Mouse (Mus musculus): ENCODE results near the gene Elovl1.

Elovl1 gene

GRCm38 (mm10) chr4:118427768-118428451 lies at the start of gene Elovl1:
Gene Elovl1, plus strand, starts transcription at chr4:118428093.
- DNase-seq = peak; percentile 72 to 74

DNA sequence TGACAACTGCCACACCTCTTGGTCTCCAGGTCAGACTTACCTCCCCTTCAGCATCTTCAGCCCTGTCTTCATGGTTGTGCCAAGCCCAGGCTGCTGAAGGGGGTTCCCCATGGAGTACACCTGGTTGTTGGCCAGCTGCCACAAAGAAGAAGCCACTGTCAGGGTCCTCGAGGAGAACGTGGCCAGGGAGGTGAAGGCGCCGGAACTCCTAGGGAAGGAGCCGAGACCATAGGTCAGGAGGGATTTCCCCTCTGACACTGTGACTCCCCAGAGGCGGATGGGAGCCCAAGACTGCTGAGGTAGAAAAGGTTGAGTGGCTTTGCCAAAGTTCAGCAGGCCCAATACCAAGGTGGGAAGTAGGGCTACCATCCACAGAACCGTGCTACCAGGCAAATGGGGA lies 44.6 kb upstream of the Elovl1 start:
- DNase-seq = no peak

- no peak for DNase-seq
Observed at GRCm38 (mm10) chr4:118387316-118387715, 40.6 kb upstream of the Elovl1 start.

DNA sequence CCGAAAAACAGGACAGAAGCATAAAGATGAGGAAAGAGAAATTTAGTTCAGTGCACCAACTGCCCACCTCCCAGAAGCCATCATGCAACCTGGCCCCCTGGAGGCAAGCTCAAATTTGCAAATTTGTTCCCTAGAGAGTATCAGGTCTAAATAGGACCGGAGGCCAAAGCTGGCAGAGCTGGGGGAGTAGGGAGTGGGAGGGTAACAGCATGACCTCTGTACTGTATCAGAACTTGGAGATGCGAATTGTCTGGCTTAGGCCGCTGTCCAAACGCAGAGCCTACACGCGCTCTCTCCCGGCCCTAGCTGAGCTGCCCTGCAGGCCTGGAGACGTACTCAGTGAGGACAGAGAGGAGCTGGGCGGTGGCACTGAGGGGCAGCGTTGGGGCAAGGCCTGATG lies 37.7 kb upstream of the Elovl1 start:
- DNase-seq = no peak

DNA sequence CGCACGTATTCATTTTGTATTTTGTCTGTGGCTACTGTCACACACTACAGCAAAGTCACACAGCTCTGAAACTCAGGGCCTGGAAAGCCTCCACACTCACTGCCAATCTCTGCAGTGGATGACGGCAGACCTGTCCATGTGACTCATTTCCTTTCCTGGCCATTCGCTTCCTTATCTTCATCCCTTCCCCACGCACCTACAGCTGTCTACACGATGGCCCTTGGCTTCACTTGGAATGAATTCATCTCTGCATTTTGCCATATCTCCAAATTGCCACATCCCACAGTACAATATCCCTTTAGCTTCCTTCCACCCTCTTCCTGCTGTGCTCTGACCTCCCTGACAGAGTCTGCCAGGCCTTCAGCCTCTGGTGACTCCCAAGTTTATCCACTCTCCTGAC lies 33.4 kb upstream of the Elovl1 start:
- DNase-seq = no peak

GRCm38 (mm10) chr4:118395289-118395688 lies 32.6 kb upstream of the Elovl1 start:
- DNase-seq = no peak

GRCm38 (mm10) chr4:118396433-118396832 lies 31.5 kb upstream of the Elovl1 start:
- no peak for DNase-seq

GRCm38 (mm10) chr4:118398400-118398799 lies 29.5 kb upstream of the Elovl1 start:
- DNase-seq = no peak

DNA sequence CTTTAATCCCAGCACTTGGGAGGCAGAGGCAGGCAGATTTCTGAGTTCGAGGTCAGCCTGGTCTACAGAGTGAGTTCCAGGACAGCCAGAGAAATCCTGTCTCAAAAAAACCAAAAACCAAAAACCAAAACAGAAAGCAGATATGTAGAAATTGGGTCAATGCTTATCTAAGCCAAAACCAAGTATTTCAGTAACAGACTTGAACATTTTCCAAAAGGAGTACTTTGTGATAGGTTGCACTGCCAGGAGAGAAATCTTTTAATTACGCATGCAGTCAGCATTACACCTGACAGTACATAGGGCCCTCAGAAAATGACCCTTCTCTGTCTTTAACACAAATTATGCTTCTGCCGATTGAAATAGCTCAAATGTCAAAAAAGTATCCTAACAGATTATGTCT lies 26.5 kb upstream of the Elovl1 start:
- DNase-seq = no peak

GRCm38 (mm10) chr4:118401918-118402317 lies 26.0 kb upstream of the Elovl1 start:
- no peak for DNase-seq

DNA sequence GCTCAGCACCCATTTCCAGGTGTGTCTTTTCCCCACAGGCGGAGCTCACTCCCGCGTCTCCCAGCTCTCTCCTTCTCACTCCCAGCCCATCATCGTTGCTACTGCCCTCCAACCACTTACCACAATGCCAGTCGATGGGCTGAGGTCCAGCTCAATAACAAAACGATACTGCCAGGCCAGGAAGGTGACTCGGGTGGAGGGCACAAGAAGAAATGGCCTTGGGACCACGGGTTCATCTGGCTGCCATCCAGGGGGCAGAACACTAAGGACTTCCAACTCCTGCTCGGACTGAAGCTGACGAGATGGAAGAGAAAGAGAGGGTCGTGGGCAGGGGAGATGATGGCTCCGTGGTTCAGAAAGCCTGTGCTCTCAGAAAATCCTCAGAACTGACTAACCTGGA lies 25.2 kb upstream of the Elovl1 start:
- DNase-seq = no peak

DNA sequence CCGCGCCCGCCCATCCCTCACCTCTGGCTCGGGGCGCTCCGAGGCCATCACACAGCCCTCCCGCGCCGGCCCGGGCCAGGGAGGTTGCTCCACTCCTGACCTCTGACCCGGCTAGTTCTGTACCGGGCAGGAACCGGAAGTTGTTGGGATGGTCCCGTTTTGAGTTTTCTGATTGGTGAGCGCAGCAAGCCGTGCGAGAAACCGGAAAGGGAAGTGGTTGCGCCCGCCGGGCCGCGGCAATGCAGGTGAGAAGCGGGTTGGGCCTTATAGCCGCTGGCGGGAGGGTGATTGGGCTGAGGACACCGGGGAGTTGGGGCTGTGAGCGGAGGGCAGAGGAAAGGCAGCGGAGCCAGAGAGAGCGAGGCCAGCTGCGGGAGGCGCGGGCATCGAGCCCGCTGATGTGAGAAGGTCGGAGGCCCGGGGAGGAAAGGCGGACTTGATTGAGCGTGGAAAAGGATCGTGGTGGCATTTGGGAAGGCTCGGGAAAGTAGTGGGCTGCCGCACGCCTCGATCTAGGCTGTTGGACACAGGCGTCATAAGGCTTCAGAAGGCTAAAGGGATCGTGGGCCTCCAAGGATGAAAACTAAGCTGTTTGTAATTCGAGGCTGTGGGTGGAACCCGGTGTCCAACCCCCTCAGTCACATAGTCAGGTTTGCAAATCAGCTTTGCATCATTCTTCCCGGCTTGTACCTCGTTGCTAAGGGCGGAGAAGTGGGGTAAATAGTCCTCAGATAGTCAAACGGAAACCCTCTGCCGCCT lies 18.6 kb upstream of the Elovl1 start, which contains the start of the genes Szt2 and Med8:
Gene Szt2 (minus strand): TSS at position 132 of the 759 bp plus-strand sequence.
Gene Med8 (plus strand): TSS at position 196 of the 759 bp plus-strand sequence.
- DNase-seq = peak; percentile 83 to 89

- DNase-seq = no peak
Observed at GRCm38 (mm10) chr4:118410871-118411270, 17.0 kb upstream of the Elovl1 start.

- DNase-seq = no peak
Observed at GRCm38 (mm10) chr4:118413553-118413952, 14.3 kb upstream of the Elovl1 start.

DNA sequence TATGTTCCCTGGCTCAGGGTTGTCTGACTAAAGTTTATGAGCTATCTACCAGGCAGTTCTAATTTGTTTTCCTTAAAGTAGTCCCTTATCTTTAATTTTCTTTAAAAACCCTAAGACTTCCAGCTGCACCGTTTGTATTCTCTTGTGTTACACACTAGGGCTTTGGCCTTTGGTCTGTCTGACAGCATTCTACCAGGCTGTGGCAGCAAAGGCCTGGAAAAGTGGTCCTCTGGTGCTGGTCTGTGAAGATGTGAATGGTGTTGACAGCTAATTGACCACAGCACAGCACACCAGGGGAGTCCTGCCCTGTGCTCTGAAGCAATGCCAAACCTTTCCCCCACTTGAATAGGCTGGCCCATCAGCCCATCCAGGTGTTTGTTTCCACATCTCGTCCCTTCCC lies 12.1 kb upstream of the Elovl1 start:
- no peak for DNase-seq

GRCm38 (mm10) chr4:118416329-118416728 lies 11.6 kb upstream of the Elovl1 start:
- DNase-seq = no peak

DNA sequence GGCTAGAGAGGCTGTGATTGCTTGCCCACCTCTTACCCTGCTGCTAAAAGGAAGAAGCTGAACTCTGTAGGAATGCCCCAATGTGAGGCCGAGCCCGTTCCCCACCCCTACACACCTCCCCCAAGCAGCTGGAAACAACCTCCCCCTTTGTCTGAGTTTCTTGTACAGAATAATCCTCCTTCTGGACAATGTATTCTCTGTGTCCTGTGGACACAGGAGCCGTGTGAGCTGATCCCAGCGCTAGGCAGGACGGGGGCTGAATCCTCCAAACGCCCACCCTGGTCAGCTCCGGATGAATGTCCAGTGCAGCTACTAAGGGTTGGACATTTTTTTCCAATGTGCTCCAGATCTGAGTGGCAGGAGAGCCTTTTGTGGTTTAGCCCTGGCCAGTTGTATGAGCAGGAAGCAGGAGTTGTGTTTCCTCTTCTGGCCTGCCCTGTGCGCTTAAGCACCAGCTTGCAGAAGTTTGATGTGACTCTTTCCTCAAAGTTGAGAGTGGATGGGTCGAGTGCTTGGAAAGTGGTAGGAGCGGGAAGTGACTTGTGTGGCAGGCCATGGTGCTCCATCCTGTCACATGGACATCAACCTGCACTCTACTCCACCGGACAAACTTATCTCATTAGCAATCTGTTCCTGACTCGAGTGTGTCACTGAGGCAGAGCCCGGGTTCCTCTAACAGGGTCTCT lies 10.6 kb upstream of the Elovl1 start:
- no peak for DNase-seq

GRCm38 (mm10) chr4:118421384-118421783 lies 6.5 kb upstream of the Elovl1 start:
- DNase-seq = no peak

- DNase-seq = no peak
Observed at GRCm38 (mm10) chr4:118424541-118425160, 3.2 kb upstream of the Elovl1 start.

- DNase-seq = no peak
Observed at GRCm38 (mm10) chr4:118425374-118425773, 2.5 kb upstream of the Elovl1 start.

- DNase-seq = no peak
Observed at GRCm38 (mm10) chr4:118427415-118427767, 502 bp upstream of the Elovl1 start.

GRCm38 (mm10) chr4:118428531-118429214 lies 780 bp downstream of the Elovl1 start:
- no peak for DNase-seq
